ENCODE assay signal across 22 mouse cellular contexts in genomic region chr9:62843356-62844024, GRCm38 (mm10).
"Had no signal": no experiment of that assay in that cellular context is flagged by ENCODE, and none has a peak within 500 bp of the region (broad histone marks: within the 10 kb centered on the region; RNA-seq: fewer than 3 reads in every experiment).

No protein-coding gene starts in this region.

- DNase-seq: gastrocnemius, postnatal 14 days; gastrocnemius, postnatal 36 days; heart, adult 2 months; heart, postnatal 14 days; heart, postnatal 36 days; kidney, adult 18-20 months; kidney, adult 8-10 months; kidney, postnatal 10 days; kidney, postnatal 25 days; kidney, postnatal 4 days; liver had no signal

- H3K9me3 ChIP-seq: heart, embryonic 13.5 days; heart, embryonic 15.5 days; hindbrain, embryonic 13.5 days; hindbrain, embryonic 15.5 days; limb, embryonic 10.5 days; limb, embryonic 12.5 days; liver, embryonic 12.5 days had no signal

- H3K9ac ChIP-seq: heart, embryonic 13.5 days; heart, embryonic 15.5 days; hindbrain, embryonic 13.5 days; hindbrain, embryonic 15.5 days; limb, embryonic 12.5 days; liver, embryonic 12.5 days had no signal

- H3K27me3 ChIP-seq: heart, embryonic 13.5 days; heart, embryonic 15.5 days; hindbrain, embryonic 13.5 days; hindbrain, embryonic 15.5 days; limb, embryonic 12.5 days; liver, embryonic 12.5 days had no signal

- H3K4me3 ChIP-seq: heart, adult 2 months; heart, embryonic 13.5 days; heart, embryonic 15.5 days; hindbrain, embryonic 13.5 days; hindbrain, embryonic 15.5 days; layer of hippocampus, adult 2 months; left cerebral cortex, adult 2 months; limb, embryonic 10.5 days; limb, embryonic 12.5 days; liver, embryonic 12.5 days had no signal

- H3K36me3 ChIP-seq: heart, embryonic 15.5 days; hindbrain, embryonic 13.5 days; hindbrain, embryonic 15.5 days had no signal

- ATAC-seq: hindbrain, postnatal 0 days; liver, embryonic 12.5 days had no signal

- H3K27ac ChIP-seq: heart, adult 2 months; heart, embryonic 13.5 days; heart, embryonic 15.5 days; hindbrain, embryonic 13.5 days; hindbrain, embryonic 15.5 days; hindbrain, postnatal 0 days; layer of hippocampus, adult 2 months; left cerebral cortex, adult 2 months; limb, embryonic 10.5 days; liver, embryonic 12.5 days had no signal

- H3K4me2 ChIP-seq: heart, embryonic 11.5 days; heart, embryonic 13.5 days; heart, embryonic 15.5 days; hindbrain, embryonic 13.5 days; hindbrain, embryonic 15.5 days; limb, embryonic 12.5 days; liver, embryonic 12.5 days had no signal
